Mouse (Mus musculus): ENCODE measurements around the gene Frem2.

The Frem2 gene

GRCm38 (mm10) chr3:53620355-53620754, 36.8 kb downstream of the Frem2 start:
- DNase-seq (ENCODE audit: low spot score in 2 of 2): no peak

- no peak for DNase-seq (ENCODE audit: low spot score in 2 of 2)
These were observed 46.0 kb downstream of the Frem2 start for GRCm38 (mm10) chr3:53611106-53611505.

- DNase-seq (ENCODE audit: low spot score in 2 of 2): no peak
These were observed 47.3 kb downstream of the Frem2 start for GRCm38 (mm10) chr3:53609851-53610250.

GRCm38 (mm10) chr3:53600140-53600539, 57.0 kb downstream of the Frem2 start:
- no peak for DNase-seq (ENCODE audit: low spot score in 2 of 2)

- no peak for DNase-seq (ENCODE audit: low spot score in 2 of 2)
These were observed 57.8 kb downstream of the Frem2 start for GRCm38 (mm10) chr3:53599315-53599714.

- no peak for DNase-seq (ENCODE audit: low spot score in 2 of 2)
These were observed 58.9 kb downstream of the Frem2 start for GRCm38 (mm10) chr3:53598153-53598800.

GRCm38 (mm10) chr3:53594471-53594870, 62.7 kb downstream of the Frem2 start:
- no peak for DNase-seq (ENCODE audit: low spot score in 2 of 2)

- DNase-seq (ENCODE audit: low spot score in 2 of 2): no peak
These were observed 63.4 kb downstream of the Frem2 start for GRCm38 (mm10) chr3:53593718-53594117.

GRCm38 (mm10) chr3:53592036-53592435, 65.1 kb downstream of the Frem2 start:
- no peak for DNase-seq (ENCODE audit: low spot score in 2 of 2)

- peak; percentile 35 to 52 for DNase-seq (ENCODE audit: low spot score in 2 of 2)
These were observed 67.0 kb downstream of the Frem2 start for GRCm38 (mm10) chr3:53590139-53590621.

GRCm38 (mm10) chr3:53583248-53583647, 73.9 kb downstream of the Frem2 start:
- DNase-seq (ENCODE audit: low spot score in 2 of 2): no peak

GRCm38 (mm10) chr3:53580596-53581254, 76.4 kb downstream of the Frem2 start:
- no peak for DNase-seq (ENCODE audit: low spot score in 2 of 2)

- DNase-seq (ENCODE audit: low spot score in 2 of 2): no peak
These were observed 77.9 kb downstream of the Frem2 start for GRCm38 (mm10) chr3:53579121-53579704.

GRCm38 (mm10) chr3:53576320-53577116, 80.6 kb downstream of the Frem2 start:
- no peak for DNase-seq (ENCODE audit: low spot score in 2 of 2)

GRCm38 (mm10) chr3:53574123-53574522, 83.0 kb downstream of the Frem2 start:
- no peak for DNase-seq (ENCODE audit: low spot score in 2 of 2)

- no peak for DNase-seq (ENCODE audit: low spot score in 2 of 2)
These were observed 85.5 kb downstream of the Frem2 start for GRCm38 (mm10) chr3:53571663-53572062.

- DNase-seq (ENCODE audit: low spot score in 2 of 2): no peak
These were observed 92.6 kb downstream of the Frem2 start for GRCm38 (mm10) chr3:53564521-53564920.

- DNase-seq (ENCODE audit: low spot score in 2 of 2): no peak
These were observed 93.4 kb downstream of the Frem2 start for GRCm38 (mm10) chr3:53563746-53564145.

GRCm38 (mm10) chr3:53561813-53562212, 95.3 kb downstream of the Frem2 start:
- DNase-seq (ENCODE audit: low spot score in 2 of 2): no peak

- DNase-seq (ENCODE audit: low spot score in 2 of 2): no peak
These were observed 98.1 kb downstream of the Frem2 start for GRCm38 (mm10) chr3:53559056-53559455.

- no peak for DNase-seq (ENCODE audit: low spot score in 2 of 2)
These were observed 98.9 kb downstream of the Frem2 start for GRCm38 (mm10) chr3:53558230-53558629.

Data from frontal cortex, postnatal 25 days (tissue).